Mouse (Mus musculus) liver, embryonic 14.5 days (tissue): Measurements from ENCODE around the gene Pkig.

Source experiments
- CTCF ChIP-seq: IDR thresholded peaks from 2 replicates; pipeline ENCODE4 v1.5.1; 2016; ENCODE audit warnings: antibody characterized with exemption, low read depth, control low read depth
- EP300 ChIP-seq: IDR thresholded peaks from 2 replicates; pipeline ENCODE4 v1.6.1; 2016; ENCODE audit warnings: antibody characterized with exemption, low read depth

DNA sequence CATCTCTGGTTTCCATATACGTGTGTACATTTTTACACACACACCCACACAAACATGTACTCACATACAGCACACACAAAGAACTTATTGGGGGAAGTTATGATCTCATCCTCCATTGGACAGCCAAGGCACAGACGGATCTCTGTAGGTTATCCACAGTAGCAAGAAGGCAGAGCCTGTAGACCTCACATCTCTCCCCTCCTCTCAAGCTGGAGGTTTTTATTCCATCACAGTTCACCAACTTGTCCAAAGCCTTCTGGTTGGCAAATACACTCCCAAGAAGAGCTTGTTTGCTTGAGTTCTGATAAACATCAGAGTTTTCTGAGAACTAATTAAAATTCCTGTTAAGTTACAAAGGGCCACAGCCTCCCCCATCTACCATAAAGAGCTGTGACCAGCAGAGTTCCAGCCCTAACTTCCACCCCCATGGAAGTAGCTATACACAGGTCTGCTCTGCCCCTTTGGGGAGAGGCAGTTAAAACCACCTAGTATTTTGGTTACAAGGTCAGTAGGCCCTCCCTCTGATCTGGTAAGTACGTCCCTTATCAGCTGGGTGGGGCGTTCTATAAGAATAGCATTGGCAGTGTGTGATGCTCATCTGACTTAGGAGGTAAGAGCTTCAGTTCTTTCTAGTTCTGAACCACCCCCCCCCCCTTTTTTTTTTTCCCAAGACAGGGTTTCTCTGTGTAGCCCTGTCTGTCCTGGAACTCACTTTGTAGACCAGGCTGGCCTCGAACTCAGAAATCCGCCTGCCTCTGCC lies 33.8 kb downstream of the Pkig start:
- no peak for TF ChIP-seq CTCF
- TF ChIP-seq EP300 = no peak
